Mouse (Mus musculus) liver, adult 2 months (tissue): Measurements from ENCODE around the gene Hoxd4. TPM values are rescaled to one million over a fixed set of nuclear protein-coding genes. Genes with fewer than 3 reads are reported as not detected.
A peak's percentile ranks its signal among the peaks of the same experiment; 100 is the strongest.

Experiments
- DNase-seq: peaks from one replicate; pipeline ENCODE4 v3.0.0-alpha.2; 2011; ENCODE audit warnings: low read depth, low spot score; ENCODE audit errors: extremely low read depth
- H3K27ac ChIP-seq: fragments of 200-500 bp; replicated peaks from 2 replicates; pipeline ENCODE4 v1.5.1; 2012; ENCODE audit warnings: low read depth, mild to moderate bottlenecking, control low read depth, inconsistent platforms, low read length; ENCODE audit not compliant: insufficient read depth
- H3K27me3 ChIP-seq: fragments of 200-500 bp; 2 replicates; pipeline ENCODE4 v1.6.1; 2012; ENCODE audit warnings: mild to moderate bottlenecking, moderate library complexity, low read length, inconsistent platforms; ENCODE audit not compliant: control insufficient read depth, insufficient read depth
- H3K36me3 ChIP-seq: fragments of 200-500 bp; 2 replicates; pipeline ENCODE4 v1.6.1; 2012; ENCODE audit warnings: low read length, inconsistent platforms; ENCODE audit not compliant: control insufficient read depth, insufficient read depth
- H3K4me1 ChIP-seq: fragments of 200-500 bp; 2 replicates; pipeline ENCODE4 v1.6.1; 2011; ENCODE audit warnings: low read length; ENCODE audit not compliant: control insufficient read depth, insufficient read depth
- H3K4me3 ChIP-seq: fragments of 200-500 bp; 2 replicates; pipeline ENCODE4 v1.5.1; 2011; ENCODE audit warnings: low read depth, mild to moderate bottlenecking, control low read depth, low read length, moderate library complexity; ENCODE audit not compliant: insufficient read depth
- H3K79me2 ChIP-seq: fragments of 200-500 bp; 2 replicates; pipeline ENCODE4 v1.6.1; 2012; ENCODE audit warnings: inconsistent platforms, mild to moderate bottlenecking, low read length, moderate library complexity; ENCODE audit not compliant: control insufficient read depth, insufficient read depth
- H3K9ac ChIP-seq: fragments of 200-500 bp; 2 replicates; pipeline ENCODE4 v1.6.1; 2012; ENCODE audit warnings: low read depth, mild to moderate bottlenecking, control low read depth, inconsistent platforms, low read length
- CTCF ChIP-seq: fragments of 200-500 bp; IDR thresholded peaks from 2 replicates; pipeline ENCODE4 v1.5.1; 2011; ENCODE audit warnings: low read depth, low read length, control low read depth
- POLR2A ChIP-seq: fragments of 200-500 bp; IDR thresholded peaks from 2 replicates; pipeline ENCODE4 v1.6.1; 2011; ENCODE audit warnings: low read length, control low read depth; ENCODE audit not compliant: insufficient read depth; ENCODE audit errors: extremely low read depth
- WGBS: fragments of 180-500 bp; shearing (Covaris S2); methylation state at CpG from one replicate; pipeline ENCODE4 v1.1.7; 2018; 5-methylcytosine and 5-hydroxymethylcytosine counted together
- polyA plus RNA-seq: library from polyadenylated mRNA; depleted of rRNA; stranded (reverse); fragments of >200 nt; gene quantifications from 2 replicates; pipeline ENCODE4 v1.2.3, GENCODE M21; 2012
- total RNA-seq: library from RNA; depleted of rRNA; stranded (reverse); fragments of >200 nt; gene quantifications from 2 replicates; pipeline ENCODE4 v1.2.3, GENCODE M21; 2014

The Hoxd4 gene
- total and polyA plus RNA-seq, 2 experiments, result 0.05 to 0.09 TPM

GRCm38 (mm10) chr2:74690338-74690716, 21.4 kb upstream of the Hoxd4 start:
- DNase-seq, result no peak
- no peak overlapping the region for H3K9ac ChIP-seq
- peaks cover 38% of the 10 kb centered on the region for H3K27me3 ChIP-seq
- no peaks in the 10 kb centered on the region for H3K79me2 ChIP-seq
- H3K27ac ChIP-seq, result no peak overlapping the region
- TF ChIP-seq POLR2A (no peak), CTCF (no peak)
- no peak overlapping the region for H3K4me3 ChIP-seq
- no peaks in the 10 kb centered on the region for H3K4me1 ChIP-seq
- 11% methylated on average over 8 of the region's 8 CpGs for WGBS
- H3K36me3 ChIP-seq, result no peaks in the 10 kb centered on the region

GRCm38 (mm10) chr2:74691022-74691951, 20.4 kb upstream of the Hoxd4 start, which contains the start of gene Hoxd10:
Gene Hoxd10 (plus strand): TSS chr2:74691924.
- Histone ChIP-seq H3K27me3 (peaks cover 40% of the 10 kb centered on the region), H3K9ac (no peak within 1 kb of the TSS), H3K79me2 (no peaks in the 10 kb centered on the region), H3K36me3 (no peaks in the 10 kb centered on the region), H3K4me3 (no peak within 1 kb of the TSS), H3K4me1 (no peaks in the 10 kb centered on the region), H3K27ac (no peak within 1 kb of the TSS)
- 4% methylated on average over 56 of the region's 56 CpGs for WGBS
- TF ChIP-seq POLR2A (no peak), CTCF (0 out of 2 replicates have a peak, but pooled peaks have one; percentile 14)
- no peak for DNase-seq

DNA sequence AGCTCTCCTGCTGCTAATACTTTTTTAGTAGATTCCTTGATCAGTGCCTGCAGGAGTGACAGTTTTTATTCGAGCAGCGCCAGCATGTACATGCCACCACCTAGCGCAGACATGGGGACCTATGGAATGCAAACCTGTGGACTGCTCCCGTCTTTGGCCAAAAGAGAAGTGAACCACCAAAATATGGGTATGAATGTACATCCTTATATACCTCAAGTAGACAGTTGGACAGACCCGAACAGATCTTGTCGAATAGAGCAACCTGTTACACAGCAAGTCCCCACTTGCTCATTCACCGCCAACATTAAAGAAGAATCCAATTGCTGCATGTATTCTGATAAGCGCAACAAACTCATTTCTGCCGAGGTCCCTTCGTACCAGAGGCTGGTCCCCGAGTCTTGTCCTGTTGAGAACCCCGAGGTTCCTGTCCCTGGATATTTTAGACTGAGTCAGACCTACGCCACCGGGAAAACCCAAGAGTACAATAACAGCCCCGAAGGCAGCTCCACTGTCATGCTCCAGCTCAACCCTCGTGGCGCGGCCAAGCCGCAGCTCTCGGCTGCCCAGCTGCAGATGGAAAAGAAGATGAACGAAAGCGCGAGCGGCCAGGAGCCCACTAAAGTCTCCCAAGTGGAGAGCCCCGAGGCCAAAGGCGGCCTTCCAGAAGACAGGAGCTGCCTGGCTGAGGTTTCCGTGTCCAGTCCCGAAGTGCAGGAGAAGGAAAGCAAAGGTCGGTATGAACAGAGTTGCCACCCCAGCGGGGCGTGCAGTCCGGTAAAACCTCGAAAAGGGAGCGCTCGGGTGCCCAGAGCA, 19.5 kb upstream of the Hoxd4 start:
- no peak overlapping the region for H3K9ac ChIP-seq
- TF ChIP-seq POLR2A (no peak), CTCF (no peak)
- no peaks in the 10 kb centered on the region for H3K4me1 ChIP-seq
- no peak overlapping the region for H3K4me3 ChIP-seq
- H3K27ac ChIP-seq, result no peak overlapping the region
- WGBS, result 7% methylated on average over 35 of the region's 35 CpGs
- peaks cover 46% of the 10 kb centered on the region for H3K27me3 ChIP-seq
- H3K36me3 ChIP-seq, result no peaks in the 10 kb centered on the region
- no peaks in the 10 kb centered on the region for H3K79me2 ChIP-seq
- no peak for DNase-seq

- Histone ChIP-seq H3K27ac (no peak overlapping the region), H3K9ac (no peak overlapping the region), H3K4me1 (no peaks in the 10 kb centered on the region), H3K36me3 (no peaks in the 10 kb centered on the region), H3K79me2 (no peaks in the 10 kb centered on the region), H3K27me3 (peaks cover 45% of the 10 kb centered on the region), H3K4me3 (no peak overlapping the region)
- 3% methylated on average over 20 of the region's 20 CpGs for WGBS
- TF ChIP-seq CTCF (no peak), POLR2A (no peak)
- no peak for DNase-seq
Measured at GRCm38 (mm10) chr2:74692808-74693431, 18.8 kb upstream of the Hoxd4 start.

DNA sequence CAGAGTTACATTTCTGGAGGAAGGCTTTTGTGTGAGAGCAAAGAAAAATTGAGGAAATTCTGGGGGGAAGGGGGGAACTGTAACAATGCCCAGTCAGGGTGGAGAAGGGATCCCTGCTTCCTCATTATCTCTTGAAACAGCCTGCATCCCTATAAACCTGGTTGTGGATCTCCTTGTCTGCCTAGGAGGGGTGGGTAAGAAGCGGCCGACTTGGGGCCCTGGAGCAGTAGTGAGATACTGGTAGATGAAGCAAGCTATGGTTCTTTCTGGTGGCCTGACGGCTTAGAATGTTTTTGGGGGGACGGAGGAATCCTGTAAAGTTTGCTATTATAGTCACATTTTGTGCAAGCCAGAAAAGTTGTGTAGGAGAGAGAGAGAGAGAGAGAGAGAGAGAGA, 18.3 kb upstream of the Hoxd4 start:
- Histone ChIP-seq H3K27me3 (peaks cover 48% of the 10 kb centered on the region), H3K9ac (no peak overlapping the region), H3K27ac (no peak overlapping the region), H3K36me3 (no peaks in the 10 kb centered on the region), H3K4me3 (no peak overlapping the region), H3K4me1 (0 out of 2 replicates have a peak, but pooled peaks cover 1% of the 10 kb centered on the region), H3K79me2 (no peaks in the 10 kb centered on the region)
- TF ChIP-seq POLR2A, result no peak
- no peak for TF ChIP-seq CTCF
- 12% methylated on average over 4 of the region's 4 CpGs for WGBS
- no peak for DNase-seq
